Mouse (Mus musculus) testis, postnatal 10 days (tissue): Measurements from ENCODE around the gene Enoph1.

Experiments used
- DNase-seq: peaks from one replicate; pipeline ENCODE4 v3.0.0; 2021; ENCODE audit warnings: low spot score

The Enoph1 gene

GRCm38 (mm10) chr5:100079040-100079930 lies 39.5 kb downstream of the Enoph1 start:
- DNase-seq, result peak; percentile 54

- no peak for DNase-seq
Observed at GRCm38 (mm10) chr5:100079931-100080275, 40.1 kb downstream of the Enoph1 start.

- no peak for DNase-seq
Observed at GRCm38 (mm10) chr5:100082006-100082405, 42.2 kb downstream of the Enoph1 start.

- no peak for DNase-seq
Observed at GRCm38 (mm10) chr5:100083953-100084562, 44.3 kb downstream of the Enoph1 start.

- no peak for DNase-seq
Observed at GRCm38 (mm10) chr5:100085097-100085496, 45.3 kb downstream of the Enoph1 start.

GRCm38 (mm10) chr5:100090515-100091262 lies 50.9 kb downstream of the Enoph1 start:
- no peak for DNase-seq

GRCm38 (mm10) chr5:100091263-100091594 lies 51.4 kb downstream of the Enoph1 start:
- no peak for DNase-seq

- DNase-seq, result no peak
Observed at GRCm38 (mm10) chr5:100091602-100092001, 51.8 kb downstream of the Enoph1 start.

GRCm38 (mm10) chr5:100096955-100097354 lies 57.2 kb downstream of the Enoph1 start:
- DNase-seq, result no peak

GRCm38 (mm10) chr5:100097967-100098366 lies 58.2 kb downstream of the Enoph1 start:
- DNase-seq, result no peak

- DNase-seq, result no peak
Observed at GRCm38 (mm10) chr5:100102395-100102794, 62.6 kb downstream of the Enoph1 start.

- DNase-seq, result no peak
Observed at GRCm38 (mm10) chr5:100108866-100109265, 69.1 kb downstream of the Enoph1 start.

- peak; percentile 33 for DNase-seq
Observed at GRCm38 (mm10) chr5:100109543-100110282, 69.9 kb downstream of the Enoph1 start.

- DNase-seq, result no peak
Observed at GRCm38 (mm10) chr5:100110581-100110980, 70.8 kb downstream of the Enoph1 start.

GRCm38 (mm10) chr5:100113403-100113802 lies 73.6 kb downstream of the Enoph1 start:
- peak; percentile 20 for DNase-seq
